Mouse (Mus musculus): ENCODE measurements at regions not wholly inside any gene's neighbourhood (a gene's known extent, or its start where the extent isn't known, plus 50 kb on each side); places are given as distances from the start of the nearest gene placed in this dataset.

- DNase-seq (ENCODE audit: low spot score in 2 of 2), result peak in 1 of 2 experiments; percentile 28
These were observed 688.4 kb downstream of the Hs3st4 start for GRCm38 (mm10) chr7:124671117-124671516.

GRCm38 (mm10) chr7:124676854-124677515, 694.3 kb downstream of the Hs3st4 start:
- no peak for DNase-seq (ENCODE audit: low spot score in 2 of 2)

- no peak for DNase-seq (ENCODE audit: low spot score in 2 of 2)
These were observed 697.9 kb downstream of the Hs3st4 start for GRCm38 (mm10) chr7:124680561-124680960.

- DNase-seq (ENCODE audit: low spot score in 2 of 2), result peak; percentile 78 to 84
These were observed 698.5 kb downstream of the Hs3st4 start for GRCm38 (mm10) chr7:124681212-124681611.

GRCm38 (mm10) chr7:124681820-124682219, 699.2 kb downstream of the Hs3st4 start:
- DNase-seq (ENCODE audit: low spot score in 2 of 2), result peak in 1 of 2 experiments; percentile 21

- peak; percentile 44 to 52 for DNase-seq (ENCODE audit: low spot score in 2 of 2)
These were observed 702.8 kb downstream of the Hs3st4 start for GRCm38 (mm10) chr7:124685424-124685823.

GRCm38 (mm10) chr7:124704163-124704824, 721.6 kb downstream of the Hs3st4 start:
- DNase-seq (ENCODE audit: low spot score in 2 of 2), result peak; percentile 14 to 37

- no peak for DNase-seq (ENCODE audit: low spot score in 2 of 2)
These were observed 724.5 kb downstream of the Hs3st4 start for GRCm38 (mm10) chr7:124707143-124707542.

- DNase-seq (ENCODE audit: low spot score in 2 of 2), result peak; percentile 73
These were observed 726.3 kb downstream of the Hs3st4 start for GRCm38 (mm10) chr7:124708771-124709485.

- DNase-seq (ENCODE audit: low spot score in 2 of 2), result no peak
These were observed 723.5 kb upstream of the Kdm8 start for GRCm38 (mm10) chr7:124720927-124721326.

- no peak for DNase-seq (ENCODE audit: low spot score in 2 of 2)
These were observed 702.4 kb upstream of the Kdm8 start for GRCm38 (mm10) chr7:124742086-124742485.

- no peak for DNase-seq (ENCODE audit: low spot score in 2 of 2)
These were observed 698.2 kb upstream of the Kdm8 start for GRCm38 (mm10) chr7:124746321-124746720.

GRCm38 (mm10) chr7:124748396-124748795, 696.1 kb upstream of the Kdm8 start:
- peak; percentile 50 to 67 for DNase-seq (ENCODE audit: low spot score in 2 of 2)

- peak in 1 of 2 experiments; percentile 2 for DNase-seq (ENCODE audit: low spot score in 2 of 2)
These were observed 685.4 kb upstream of the Kdm8 start for GRCm38 (mm10) chr7:124759084-124759483.

- no peak for DNase-seq (ENCODE audit: low spot score in 2 of 2)
These were observed 666.7 kb upstream of the Kdm8 start for GRCm38 (mm10) chr7:124777822-124778221.

GRCm38 (mm10) chr7:124782816-124783215, 661.7 kb upstream of the Kdm8 start:
- peak; percentile 22 to 34 for DNase-seq (ENCODE audit: low spot score in 2 of 2)

GRCm38 (mm10) chr7:124784995-124785394, 659.5 kb upstream of the Kdm8 start:
- DNase-seq (ENCODE audit: low spot score in 2 of 2), result no peak

- no peak for DNase-seq (ENCODE audit: low spot score in 2 of 2)
These were observed 658.6 kb upstream of the Kdm8 start for GRCm38 (mm10) chr7:124785896-124786295.

- peak; percentile 74 to 79 for DNase-seq (ENCODE audit: low spot score in 2 of 2)
These were observed 655.7 kb upstream of the Kdm8 start for GRCm38 (mm10) chr7:124788781-124789180.

- no peak for DNase-seq (ENCODE audit: low spot score in 2 of 2)
These were observed 641.4 kb upstream of the Kdm8 start for GRCm38 (mm10) chr7:124803101-124803500.

- no peak for DNase-seq (ENCODE audit: low spot score in 2 of 2)
These were observed 609.8 kb upstream of the Kdm8 start for GRCm38 (mm10) chr7:124834692-124835091.

GRCm38 (mm10) chr7:124836531-124836930, 607.9 kb upstream of the Kdm8 start:
- peak; percentile 31 to 32 for DNase-seq (ENCODE audit: low spot score in 2 of 2)

All from left cerebral cortex, adult 18-20 months (tissue).